27 mouse cellular contexts compared by ENCODE assay signal in the genomic region with DNA sequence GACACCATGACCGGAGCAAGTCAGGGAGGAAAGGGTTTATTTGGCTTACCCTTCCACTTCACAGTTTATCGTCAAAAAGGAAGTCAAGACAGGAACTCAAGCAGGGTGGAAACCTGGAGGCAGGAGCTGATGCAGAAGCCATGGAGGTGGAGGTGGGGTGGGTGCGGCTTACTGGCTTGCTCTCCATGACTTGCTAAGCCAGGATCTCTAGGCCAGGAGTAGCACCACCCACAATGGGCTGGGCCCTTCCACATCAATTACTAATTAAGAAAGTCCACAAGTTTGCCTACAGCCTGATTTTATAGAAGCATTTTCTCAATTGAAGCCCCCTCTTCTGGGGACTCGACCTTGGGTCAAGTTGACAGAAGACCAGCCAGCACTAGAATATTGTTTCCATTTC. TPM values are rescaled to one million over a fixed set of nuclear protein-coding genes. Genes with fewer than 3 reads are reported as not detected.
DNase-seq lines count a peak whose midpoint lies in the region; ATAC-seq and TF ChIP-seq lines count a peak whose summit lies in the region.
"Had no signal": no experiment of that assay in that cellular context is flagged by ENCODE, and none has a peak within 500 bp of the region (broad histone marks: within the 10 kb centered on the region; RNA-seq: fewer than 3 reads in every experiment).

No protein-coding gene starts in this region.

- no peak overlapping the region for H3K9ac ChIP-seq in liver, embryonic 15.5 days
- H3K9ac ChIP-seq: embryonic facial prominence, embryonic 13.5 days; forebrain, embryonic 13.5 days; heart, embryonic 12.5 days; heart, embryonic 15.5 days; hindbrain, embryonic 12.5 days; hindbrain, embryonic 15.5 days had no signal

- intact Hi-C loops in heart, postnatal 36 days (cut with DNase I), result no loop called here

- peak overlapping the region; percentile 39; the same call in 1 of the 2 replicates for H3K27ac ChIP-seq in liver, embryonic 15.5 days (replicated peaks)
- H3K27ac ChIP-seq: embryonic facial prominence, embryonic 10.5 days; embryonic facial prominence, embryonic 13.5 days; forebrain, embryonic 10.5 days; forebrain, embryonic 13.5 days; heart, embryonic 15.5 days; hindbrain, embryonic 12.5 days; hindbrain, embryonic 15.5 days had no signal

- no peaks in the 10 kb centered on the region for H3K79me2 ChIP-seq in myocyte (ENCODE audit: control insufficient read depth, insufficient read depth)

- H3K4me3 ChIP-seq in liver, embryonic 15.5 days (replicated peaks), result no peak overlapping the region
- no peak overlapping the region for H3K4me3 ChIP-seq in myocyte
- H3K4me3 ChIP-seq: embryonic facial prominence, embryonic 10.5 days; embryonic facial prominence, embryonic 13.5 days; forebrain, embryonic 10.5 days; forebrain, embryonic 13.5 days; heart, embryonic 12.5 days; heart, embryonic 15.5 days; hindbrain, embryonic 12.5 days; hindbrain, embryonic 15.5 days had no signal

- no peak overlapping the region for H3ac ChIP-seq in myocyte (ENCODE audit: control insufficient read depth, insufficient read length)

- peak; percentile 83 for DNase-seq in heart, adult 11 months
- DNase-seq in heart, postnatal 36 days, result no peak
- DNase-seq in c-Kit-negative CD71-positive TER-119-positive erythroid progenitor cells, embryonic 14.5 days (ENCODE audit: low read depth, low spot score), result peak; percentile 50
- no peak for DNase-seq in gastrocnemius, adult 8-10 months (ENCODE audit: low spot score in 2 of 2)
- DNase-seq in ovary, postnatal 14 days (ENCODE audit: low spot score), result no peak
- DNase-seq: adrenal gland, adult 8-10 months; adrenal gland, postnatal 36 days; cerebellum, adult 11 months; cerebellum, adult 2 months; cerebellum, adult 9-11 months; cerebellum, postnatal 25 days; gastrocnemius, postnatal 14 days; heart, adult 18-20 months; heart, postnatal 10 days; heart, postnatal 4 days had no signal

- no peak for TF ChIP-seq POLR2A in myocyte (IDR thresholded peaks at IDR 0.05; ENCODE audit: insufficient read length, low read depth)

- ATAC-seq in liver, embryonic 15.5 days (ENCODE audit: insufficient read depth), result no peak; the same call in 1 of the 2 replicates
- ATAC-seq: activated CD4-positive, CD25-positive, alpha-beta regulatory T cell, adult 4 months; forebrain, embryonic 13.5 days; forebrain, embryonic 16.5 days had no signal

- H3K4me1 ChIP-seq in liver, embryonic 15.5 days (replicated peaks), result peaks cover 26% of the 10 kb centered on the region
- H3K4me1 ChIP-seq: embryonic facial prominence, embryonic 13.5 days; forebrain, embryonic 10.5 days; forebrain, embryonic 13.5 days; heart, embryonic 15.5 days; hindbrain, embryonic 12.5 days; hindbrain, embryonic 15.5 days had no signal

- H3K4me2 ChIP-seq in liver, embryonic 15.5 days, result no peak overlapping the region
- H3K4me2 ChIP-seq in myocyte (ENCODE audit: low read depth), result no peak overlapping the region
- H3K4me2 ChIP-seq: embryonic facial prominence, embryonic 13.5 days; forebrain, embryonic 13.5 days; heart, embryonic 12.5 days; heart, embryonic 15.5 days; hindbrain, embryonic 12.5 days; hindbrain, embryonic 15.5 days had no signal

- no peaks in the 10 kb centered on the region for H3K27me3 ChIP-seq in liver, embryonic 15.5 days
- H3K27me3 ChIP-seq in myocyte (ENCODE audit: control insufficient read depth, insufficient read depth, insufficient read length), result no peaks in the 10 kb centered on the region
- H3K27me3 ChIP-seq: embryonic facial prominence, embryonic 13.5 days; forebrain, embryonic 13.5 days; heart, embryonic 12.5 days; heart, embryonic 15.5 days; hindbrain, embryonic 12.5 days; hindbrain, embryonic 15.5 days had no signal

- 66% methylated on average over 4 of the region's 4 CpGs for WGBS in liver, embryonic 15.5 days (ENCODE audit: insufficient replicate concordance)

- no peaks in the 10 kb centered on the region for H3K9me3 ChIP-seq in liver, embryonic 15.5 days (replicated peaks)
- H3K9me3 ChIP-seq: embryonic facial prominence, embryonic 10.5 days; embryonic facial prominence, embryonic 13.5 days; forebrain, embryonic 10.5 days; forebrain, embryonic 13.5 days; heart, embryonic 12.5 days; heart, embryonic 15.5 days; hindbrain, embryonic 12.5 days; hindbrain, embryonic 15.5 days had no signal

- no peaks in the 10 kb centered on the region for H3K36me3 ChIP-seq in liver, embryonic 15.5 days (replicated peaks)
- no peaks in the 10 kb centered on the region for H3K36me3 ChIP-seq in myocyte (ENCODE audit: control insufficient read depth, insufficient read depth)
- H3K36me3 ChIP-seq: embryonic facial prominence, embryonic 10.5 days; embryonic facial prominence, embryonic 13.5 days; forebrain, embryonic 10.5 days; heart, embryonic 15.5 days; hindbrain, embryonic 12.5 days; hindbrain, embryonic 15.5 days had no signal

TF ChIP-seq in myocyte, 11 proteins besides CTCF, POLR2A, EP300 and RAD21:
- TF ChIP-seq TCF3 (IDR thresholded peaks at IDR 0.05; ENCODE audit: insufficient read length, low read depth) (no peak), CEBPB (IDR thresholded peaks at IDR 0.05; ENCODE audit: insufficient read depth, poor library complexity, severe bottlenecking) (no peak), MYOD1 (IDR thresholded peaks at IDR 0.05; ENCODE audit: control insufficient read depth in 1 of 3, insufficient read length in 2 of 3, low read depth in 2 of 3) (no peak), MAX (IDR thresholded peaks at IDR 0.05; ENCODE audit: low read depth) (no peak), REST (IDR thresholded peaks at IDR 0.05; ENCODE audit: insufficient read depth, insufficient read length) (no peak), USF1 (IDR thresholded peaks at IDR 0.05; ENCODE audit: low read depth) (no peak), E2F4 (IDR thresholded peaks at IDR 0.05; ENCODE audit: insufficient read depth) (no peak), SRF (IDR thresholded peaks at IDR 0.05; ENCODE audit: control insufficient read depth, insufficient read length, low read depth) (no peak), POLR2AphosphoS2 (IDR thresholded peaks at IDR 0.05; ENCODE audit: insufficient read length, low read depth) (peak; percentile 13)

RNA-seq across cellular contexts. Expression of gene Crtc3, which starts 15.4 kb away (rescaled TPM):
- 10 to 100 TPM; 12.6 to 14.0 TPM for total RNA-seq in heart, postnatal 36 days (2021)
- 4.2 TPM in 2 replicates for polyA plus RNA-seq in liver, embryonic 15.5 days (2015; fragmentation: Nextera tagmentation; extraction: Ambion mirVana)
- polyA plus RNA-seq in myocyte (2012; fragmentation: generic; extraction: Trizol), result 6.4 TPM
- total RNA-seq in gastrocnemius, adult 8-10 months (2022), result 10 to 100 TPM in 3 of 4 experiments, 1 to 10 TPM in 1; 8.9 to 11.6 (median 11.4) TPM

Comparison
In these comparisons a context has a peak if more than half of its experiments do, and no peak if none do; other contexts are left out.
1. DNase-seq: peak in heart, adult 11 months (single experiment) and c-Kit-negative CD71-positive TER-119-positive erythroid progenitor cells, embryonic 14.5 days (single experiment); none in heart, postnatal 36 days (0 of 2), gastrocnemius, adult 8-10 months (0 of 2) and ovary, postnatal 14 days (single experiment).